Mouse (Mus musculus) left cerebral cortex, adult 2 months (tissue): ENCODE data around the gene Myg1. TPM values are rescaled to one million over a fixed set of nuclear protein-coding genes. Genes with fewer than 3 reads are reported as not detected.
A peak's percentile ranks its signal among the peaks of the same experiment; 100 is the strongest.

Source experiments
- DNase-seq, 2 experiments: peaks; one replicate each; pipeline ENCODE4 v3.0.0; 2021 to 2022; ENCODE audit warnings: low spot score in 2 of 2, mixed read lengths in 1 of 2; ENCODE audit errors: extremely low spot score in 1 of 2
- H3K27ac ChIP-seq: fragments of 200-600 bp; 2 replicates; pipeline ENCODE4 v1.8.1; 2022
- H3K4me3 ChIP-seq: fragments of 200-600 bp; 2 replicates; pipeline ENCODE4 v1.8.1; 2022
- CTCF ChIP-seq: fragments of 200-600 bp; IDR thresholded peaks from 2 replicates; pipeline ENCODE4 v1.8.1; 2022; ENCODE audit warnings: antibody characterized with exemption, mild to moderate bottlenecking, moderate library complexity
- intact Hi-C: fragments of 180-260 bp; cut with DNase I; formaldehyde crosslinking; loops from one replicate; pipeline ENCODE4 v1.15.1; 2025
- total RNA-seq, 2 experiments: library from RNA; stranded (reverse); gene quantifications; 2 replicates each; pipeline ENCODE4 v1.2.3; 2021

Gene Myg1
- total RNA-seq, 2 experiments from 2014 or later = 65.1 to 67.9 TPM

DNA sequence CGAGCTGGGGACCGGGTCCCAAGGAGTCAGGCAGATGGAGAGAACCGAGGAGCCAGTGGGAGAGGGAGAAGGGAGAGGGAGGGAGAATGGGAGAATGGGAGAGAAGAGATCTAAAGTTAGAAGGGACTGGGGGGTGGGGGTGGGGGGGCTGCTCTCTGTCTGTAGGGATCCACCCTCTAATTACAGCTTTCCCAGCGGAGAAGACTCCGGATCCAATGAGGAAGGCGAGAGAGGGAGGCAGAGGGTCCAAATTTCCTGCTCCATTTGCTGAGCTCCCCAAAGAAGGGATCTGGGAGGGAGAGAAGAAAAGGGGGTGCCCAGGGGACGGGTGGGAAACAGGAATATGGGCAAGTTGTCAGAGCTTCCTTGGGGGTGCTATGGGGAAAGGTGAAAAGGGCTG is 34.7 kb downstream of the Myg1 start:
- intact Hi-C loops = no loop called here
- H3K4me3 ChIP-seq = no peak overlapping the region

DNA sequence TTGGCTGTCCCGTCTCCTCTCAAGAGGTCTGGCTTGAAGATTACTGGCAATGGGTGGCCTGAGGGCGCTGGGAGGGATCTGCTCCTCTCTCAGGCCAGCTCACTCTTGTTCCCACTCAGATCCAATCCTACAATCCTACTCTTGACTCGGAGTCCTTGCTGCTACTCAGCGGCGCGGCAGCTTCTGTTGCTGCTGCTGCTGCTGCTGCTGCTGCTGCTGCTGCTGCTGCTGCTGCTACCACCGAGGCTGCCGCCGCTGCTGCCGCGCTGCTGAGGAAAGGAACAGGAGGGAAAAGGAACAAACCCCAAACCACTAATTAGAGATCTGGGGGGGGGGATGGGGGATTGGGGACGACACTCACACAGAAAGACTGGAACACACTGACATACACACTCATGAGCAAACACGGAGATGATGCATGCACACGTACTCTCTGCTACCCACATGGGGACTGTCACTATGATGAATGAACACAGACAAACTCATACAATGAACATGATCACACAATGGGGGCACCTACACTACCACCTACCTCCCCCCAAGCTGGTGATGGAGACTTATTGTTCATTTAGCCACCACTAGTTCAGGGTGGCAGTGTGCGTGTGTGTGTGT is 35.3 kb downstream of the Myg1 start, which contains the start of gene Sp7:
Sp7 (minus strand) TSS at position 450 of the 612 bp plus-strand sequence.
- no peak for DNase-seq
- Histone ChIP-seq H3K4me3 (no peak within 1 kb of the TSS), H3K27ac (no peak within 1 kb of the TSS)
- no peak for TF ChIP-seq CTCF
- intact Hi-C loops = no loop called here

More for the DNA sequence above, 34.7 kb downstream of the Myg1 start:
- no peak for TF ChIP-seq CTCF
- H3K27ac ChIP-seq = no peak overlapping the region
- DNase-seq = no peak

DNA sequence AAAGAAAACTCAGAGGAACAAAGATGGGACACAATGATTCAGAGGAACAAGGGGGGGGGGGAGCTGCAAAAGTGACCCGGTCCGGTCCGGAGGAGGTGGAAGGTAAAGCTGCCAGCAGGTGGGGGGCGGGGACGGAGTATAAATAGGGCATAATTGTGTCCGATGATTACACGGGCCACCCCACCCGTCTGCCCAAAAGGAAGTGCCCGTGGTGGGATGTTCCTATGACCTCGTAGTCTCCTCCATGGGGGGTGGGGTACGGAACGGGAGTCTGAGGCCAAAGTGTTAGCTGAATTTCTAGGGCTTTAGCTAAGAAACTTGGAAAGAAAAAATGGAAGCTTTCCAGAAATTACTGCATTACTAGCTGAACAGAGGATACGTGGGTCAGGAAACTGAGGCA is 38.5 kb downstream of the Myg1 start:
- Histone ChIP-seq H3K27ac (no peak overlapping the region), H3K4me3 (no peak overlapping the region)
- intact Hi-C loops = no loop called here
- no peak for DNase-seq
- no peak for TF ChIP-seq CTCF

DNA sequence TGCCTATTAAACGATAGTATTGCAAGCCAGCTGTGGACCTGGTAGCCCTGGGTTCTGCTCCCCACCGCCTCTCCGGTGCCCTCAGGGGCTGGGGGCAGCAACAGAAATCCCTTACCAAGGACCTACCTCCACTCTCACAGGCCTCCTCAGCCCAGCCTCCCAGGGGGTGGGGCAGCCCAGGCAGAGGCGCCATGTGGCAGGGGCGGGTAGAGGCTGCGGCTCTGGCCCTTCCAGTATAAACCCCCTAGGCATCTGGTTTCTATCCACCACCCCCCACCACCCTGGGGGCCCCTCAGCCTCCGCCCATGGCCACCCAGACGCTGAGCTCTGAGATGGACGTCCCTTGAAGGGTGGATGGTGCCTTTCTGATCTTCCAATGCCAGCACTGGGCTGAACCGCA is 39.2 kb downstream of the Myg1 start:
- no peak for DNase-seq
- Histone ChIP-seq H3K4me3 (no peak overlapping the region), H3K27ac (no peak overlapping the region)
- intact Hi-C loops = no loop called here
- no peak for TF ChIP-seq CTCF

DNA sequence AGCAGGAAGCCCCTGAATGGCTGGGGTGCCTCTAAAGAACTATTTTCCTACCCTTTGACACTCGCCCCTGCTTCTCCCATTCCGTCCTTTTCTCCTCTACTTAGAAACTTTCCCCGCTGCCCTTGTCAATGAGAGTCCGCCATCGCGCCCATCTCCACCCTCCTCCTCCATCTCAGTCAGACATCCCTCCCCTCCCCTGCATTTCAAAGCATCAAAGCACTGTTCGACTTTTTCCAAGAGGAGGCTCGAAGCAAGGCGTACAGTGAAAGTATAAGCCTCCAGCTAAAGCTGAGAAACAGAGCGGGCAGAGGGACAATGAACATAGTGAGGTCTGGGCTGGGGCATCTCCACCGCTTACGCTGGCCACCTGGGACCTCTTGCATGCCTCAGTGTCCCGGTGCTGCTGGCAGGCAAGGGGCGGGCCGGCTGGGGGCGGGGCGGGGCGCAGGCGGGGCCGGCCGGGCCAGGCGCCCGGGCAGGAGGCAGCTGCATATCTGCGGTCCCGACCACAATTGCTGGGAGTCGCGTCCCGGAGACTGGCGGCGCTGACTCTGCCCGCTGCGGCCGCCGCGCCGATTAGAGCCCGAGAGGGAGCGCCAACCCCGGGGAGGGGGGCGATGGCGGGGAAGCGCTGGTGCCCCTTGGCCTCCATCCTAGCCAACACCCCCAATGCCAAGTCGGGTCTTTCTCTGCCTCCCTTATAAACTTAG is 45.1 kb downstream of the Myg1 start:
- Histone ChIP-seq H3K27ac (peak overlapping the region; percentile 72), H3K4me3 (peak overlapping the region; percentile 65)
- peak; percentile 27 to 40 for DNase-seq
- TF ChIP-seq CTCF = no peak
- intact Hi-C loops = loop anchor here (1.0 to 5.0 kb wide), 2 partner anchors 21 to 34 kb away; no protein-coding TSS in a partner anchor

DNA sequence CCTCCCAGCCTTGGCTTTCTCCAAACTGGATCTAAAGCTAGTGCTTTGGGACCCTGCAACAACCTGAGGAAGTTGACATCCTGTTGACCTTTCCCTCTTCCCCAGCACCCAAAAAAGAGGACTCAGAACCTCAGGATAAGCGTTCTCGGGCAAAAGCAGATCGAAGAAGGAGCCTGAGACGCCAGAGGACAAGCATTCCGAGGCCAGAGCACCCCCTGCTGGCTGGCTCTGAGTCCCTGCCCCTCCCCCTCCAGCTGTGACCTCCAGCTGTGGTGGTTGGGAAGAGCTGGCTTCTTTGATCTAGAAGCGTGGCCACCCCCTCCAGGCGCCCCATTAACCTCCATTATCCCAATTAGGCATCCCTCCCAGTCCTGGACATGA is 45.6 kb downstream of the Myg1 start:
- Histone ChIP-seq H3K4me3 (peak overlapping the region; percentile 65), H3K27ac (peak overlapping the region; percentile 72)
- TF ChIP-seq CTCF = peak; percentile 84
- intact Hi-C loops = loop anchor here (1.0 to 5.0 kb wide), 2 partner anchors 22 to 35 kb away; no protein-coding TSS in a partner anchor
- peak; percentile 72 to 74 for DNase-seq

DNA sequence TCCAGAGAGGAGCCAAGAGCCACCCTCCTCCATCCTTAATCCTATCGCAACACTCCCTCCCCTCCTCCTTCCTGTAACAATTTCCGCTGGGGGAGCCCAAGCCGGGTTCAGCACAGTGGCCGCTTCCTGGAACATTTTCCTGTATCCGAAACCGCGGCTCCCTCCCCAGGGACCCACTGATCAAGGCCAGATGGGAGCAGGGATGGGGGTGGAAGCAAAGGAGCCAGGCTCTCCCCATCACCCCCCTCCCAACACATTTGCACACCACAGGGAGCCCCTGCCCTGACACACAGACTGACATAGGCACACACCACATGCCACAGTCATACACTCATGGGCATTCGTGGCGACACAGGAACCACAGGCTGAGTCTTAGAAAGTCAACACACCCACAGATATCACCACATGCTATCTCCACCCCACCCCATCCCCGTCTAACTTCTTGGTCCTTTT is 46.3 kb downstream of the Myg1 start:
- Histone ChIP-seq H3K27ac (peak overlapping the region; percentile 72; the same call in 1 of the 2 replicates), H3K4me3 (no peak overlapping the region)
- TF ChIP-seq CTCF = no peak
- DNase-seq = no peak
- intact Hi-C loops = loop anchor here (1.0 to 5.0 kb wide), 2 partner anchors 23 to 36 kb away; no protein-coding TSS in a partner anchor

DNA sequence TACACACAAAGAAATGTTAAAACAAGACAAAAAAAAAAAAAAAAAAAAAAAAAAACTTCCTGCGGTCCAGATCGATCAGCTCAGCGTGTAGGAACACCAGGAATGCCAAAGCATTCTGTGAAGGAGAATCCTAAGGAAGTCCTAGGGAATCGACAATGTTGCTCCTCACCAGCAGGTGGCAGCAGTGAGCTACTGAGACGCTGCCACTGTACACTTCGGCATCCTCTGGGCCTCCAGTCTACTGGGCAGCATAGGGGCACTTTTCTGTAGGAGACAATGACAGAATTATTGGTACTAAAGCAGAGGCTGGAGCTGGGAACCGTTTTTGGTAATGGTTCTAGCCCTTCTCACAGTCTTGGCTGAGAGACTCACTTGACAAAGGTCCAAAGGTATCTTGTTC is 50.1 kb downstream of the Myg1 start:
- H3K27ac ChIP-seq = no peak overlapping the region
- no peak overlapping the region for H3K4me3 ChIP-seq
- intact Hi-C loops = loop anchor here (1.0 kb wide), 2 partner anchors 40 to 61 kb away; no protein-coding TSS in a partner anchor
- peak; percentile 89 for TF ChIP-seq CTCF
- peak; percentile 78 to 86 for DNase-seq

DNA sequence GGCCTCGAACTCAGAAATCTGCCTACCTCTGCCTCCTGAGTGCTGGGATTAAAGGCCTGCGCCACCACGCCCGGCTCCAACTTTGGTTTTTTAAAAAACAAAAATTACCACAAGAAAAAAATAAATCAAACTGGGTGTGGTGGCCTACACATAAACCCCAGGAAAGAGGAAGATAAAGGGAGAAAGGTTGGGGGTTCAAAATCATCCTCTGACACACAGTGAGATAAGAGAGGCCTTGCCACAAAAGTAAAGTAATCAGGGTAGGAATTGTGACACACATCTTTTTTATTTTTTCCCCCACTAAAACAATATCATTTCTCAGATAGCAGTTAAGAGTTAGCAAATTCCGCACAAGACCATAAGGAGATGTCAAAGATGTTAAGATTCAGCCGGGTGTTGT is 52.2 kb downstream of the Myg1 start:
- intact Hi-C loops = no loop called here
- Histone ChIP-seq H3K4me3 (no peak overlapping the region), H3K27ac (no peak overlapping the region)
- no peak for TF ChIP-seq CTCF
- DNase-seq = no peak

DNA sequence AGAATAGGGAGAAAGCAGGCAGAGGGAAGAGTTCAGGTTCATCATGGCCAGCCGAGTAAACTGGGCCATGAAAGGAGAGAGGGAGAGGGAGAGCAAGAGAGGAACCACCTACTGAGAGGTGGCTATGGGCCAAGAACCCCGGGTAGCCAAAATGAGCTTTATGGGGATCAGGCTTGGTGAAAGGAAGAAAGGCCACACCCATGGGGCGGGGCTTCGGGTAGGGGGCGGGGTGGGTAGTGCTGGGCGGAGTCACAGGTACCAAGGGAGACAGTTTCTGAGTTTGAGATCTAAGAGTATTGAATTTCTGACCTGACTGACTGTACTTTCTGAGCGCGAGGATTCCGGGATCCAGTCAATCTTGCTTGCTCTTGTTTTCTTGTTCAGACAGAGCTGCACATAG is 55.1 kb downstream of the Myg1 start:
- intact Hi-C loops = no loop called here
- Histone ChIP-seq H3K4me3 (no peak overlapping the region), H3K27ac (no peak overlapping the region)
- no peak for DNase-seq
- TF ChIP-seq CTCF = no peak

Other genes starting within 250 kb of the Myg1 start
- gene Tns2, start 231.3 kb upstream of the Myg1 start, total RNA-seq = 10 to 100 TPM; 16.4 to 22.8 TPM
- gene Spryd3, start 195.5 kb upstream of the Myg1 start, total RNA-seq = 100 to 1,000 TPM; 152 TPM
- 10 to 100 TPM; 57.4 to 64.8 TPM for gene Igfbp6, start 187.3 kb upstream of the Myg1 start, total RNA-seq
- under 1 TPM in 1 of 2 experiments, not detected in 1; 0.26 TPM for gene Soat2, start 181.2 kb upstream of the Myg1 start, total RNA-seq
- 10 to 100 TPM; 69.6 to 72.4 TPM for gene Zfp740, start 128.5 kb upstream of the Myg1 start, total RNA-seq
- gene Csad, start 127.0 kb upstream of the Myg1 start, total RNA-seq = 10 to 100 TPM; 28.5 to 30.4 TPM
- 1 to 10 TPM in 1 of 2 experiments, under 1 TPM in 1; 0.86 to 1.3 TPM for gene Itgb7, start 99.8 kb upstream of the Myg1 start, total RNA-seq
- 10 to 100 TPM; 13.8 to 17.1 TPM for gene Rarg, start 74.2 kb upstream of the Myg1 start, total RNA-seq
- gene Gm9918, start 61.1 kb upstream of the Myg1 start, total RNA-seq = not detected
- 10 to 100 TPM; 40.6 to 42.8 TPM for gene Mfsd5, start 52.3 kb upstream of the Myg1 start, total RNA-seq
- 1 to 10 TPM; 1.1 to 1.5 TPM for gene Espl1, start 35.4 kb upstream of the Myg1 start, total RNA-seq
- 100 to 1,000 TPM; 408 to 428 TPM for gene Pfdn5, start 5.6 kb upstream of the Myg1 start, total RNA-seq
- gene Aaas, start 19.1 kb downstream of the Myg1 start, total RNA-seq = 10 to 100 TPM; 14.3 to 18.9 TPM
- under 1 TPM; 0.27 to 0.61 TPM for gene Sp7, start 35.5 kb downstream of the Myg1 start, total RNA-seq
- 10 to 100 TPM; 26.8 to 27.2 TPM for gene Sp1, start 74.4 kb downstream of the Myg1 start, total RNA-seq
- gene Amhr2, start 113.7 kb downstream of the Myg1 start, total RNA-seq = 1 to 10 TPM in 1 of 2 experiments, under 1 TPM in 1; 0.98 to 3.2 TPM
- gene Prr13, start 127.3 kb downstream of the Myg1 start, total RNA-seq = 10 to 100 TPM; 46.1 to 47.6 TPM
- 100 to 1,000 TPM; 497 to 500 TPM for gene Pcbp2, start 138.8 kb downstream of the Myg1 start, total RNA-seq
- not detected for gene Gm10337, start 172.0 kb downstream of the Myg1 start, total RNA-seq
- 10 to 100 TPM; 96.5 to 96.8 TPM for gene Map3k12, start 185.4 kb downstream of the Myg1 start, total RNA-seq
- 10 to 100 TPM; 32.4 to 36.2 TPM for gene Tarbp2, start 186.5 kb downstream of the Myg1 start, total RNA-seq
- 1 to 10 TPM; 2.4 to 2.6 TPM for gene Npff, start 193.2 kb downstream of the Myg1 start, total RNA-seq